Mouse (Mus musculus): ENCODE measurements around the gene Prkn. TPM values are rescaled to one million over a fixed set of nuclear protein-coding genes. Genes with fewer than 3 reads are reported as not detected.
A peak's percentile ranks its signal among the peaks of the same experiment; 100 is the strongest.

Gene Prkn
- polyA plus RNA-seq, 1 experiment: 0.70 TPM

GRCm38 (mm10) chr17:11570392-11570791 lies 730.2 kb downstream of the Prkn start:
- Histone ChIP-seq H3K4me1 (ENCODE audit: control insufficient read depth, insufficient read depth, low read length) (no peaks in the 10 kb centered on the region), H3K27ac (ENCODE audit: insufficient read depth, low read length) (no peak overlapping the region), H3K4me3 (ENCODE audit: insufficient read depth, low read length) (no peak overlapping the region)
- TF ChIP-seq CTCF (IDR thresholded peaks at IDR 0.05; ENCODE audit: borderline replicate concordance, insufficient read depth, low read length) (no peak), POLR2A (IDR thresholded peaks at IDR 0.05; ENCODE audit: low read depth, low read length) (no peak)

- H3K27ac ChIP-seq (ENCODE audit: insufficient read depth, low read length): no peak overlapping the region
- TF ChIP-seq POLR2A (IDR thresholded peaks at IDR 0.05; ENCODE audit: low read depth, low read length) (no peak), CTCF (IDR thresholded peaks at IDR 0.05; ENCODE audit: borderline replicate concordance, insufficient read depth, low read length) (no peak)
These were observed 733.5 kb downstream of the Prkn start for GRCm38 (mm10) chr17:11573666-11574065.

GRCm38 (mm10) chr17:11585491-11585890 lies 745.3 kb downstream of the Prkn start:
- H3K27ac ChIP-seq (ENCODE audit: insufficient read depth, low read length): no peak overlapping the region
- TF ChIP-seq POLR2A (IDR thresholded peaks at IDR 0.05; ENCODE audit: low read depth, low read length): no peak
- TF ChIP-seq CTCF (IDR thresholded peaks at IDR 0.05; ENCODE audit: borderline replicate concordance, insufficient read depth, low read length): no peak
- no peak overlapping the region for H3K4me3 ChIP-seq (ENCODE audit: insufficient read depth, low read length)
- no peaks in the 10 kb centered on the region for H3K4me1 ChIP-seq (ENCODE audit: control insufficient read depth, insufficient read depth, low read length)

More at GRCm38 (mm10) chr17:11573666-11574065, 733.5 kb downstream of the Prkn start:
- no peaks in the 10 kb centered on the region for H3K4me1 ChIP-seq (ENCODE audit: control insufficient read depth, insufficient read depth, low read length)
- no peak overlapping the region for H3K4me3 ChIP-seq (ENCODE audit: insufficient read depth, low read length)

- H3K27ac ChIP-seq (ENCODE audit: insufficient read depth, low read length): no peak overlapping the region
- H3K4me1 ChIP-seq (ENCODE audit: control insufficient read depth, insufficient read depth, low read length): no peaks in the 10 kb centered on the region
- TF ChIP-seq POLR2A (IDR thresholded peaks at IDR 0.05; ENCODE audit: low read depth, low read length) (no peak), CTCF (IDR thresholded peaks at IDR 0.05; ENCODE audit: borderline replicate concordance, insufficient read depth, low read length) (no peak)
- H3K4me3 ChIP-seq (ENCODE audit: insufficient read depth, low read length): no peak overlapping the region
These were observed 767.7 kb downstream of the Prkn start for GRCm38 (mm10) chr17:11607931-11608330.

- Histone ChIP-seq H3K27ac (ENCODE audit: insufficient read depth, low read length) (no peak overlapping the region), H3K4me1 (ENCODE audit: control insufficient read depth, insufficient read depth, low read length) (no peaks in the 10 kb centered on the region), H3K4me3 (ENCODE audit: insufficient read depth, low read length) (no peak overlapping the region)
- peak; percentile 76 for TF ChIP-seq CTCF (IDR thresholded peaks at IDR 0.05; ENCODE audit: borderline replicate concordance, insufficient read depth, low read length)
- TF ChIP-seq POLR2A (IDR thresholded peaks at IDR 0.05; ENCODE audit: low read depth, low read length): no peak
These were observed 771.3 kb downstream of the Prkn start for GRCm38 (mm10) chr17:11611459-11611858.

GRCm38 (mm10) chr17:11612801-11613531 lies 772.8 kb downstream of the Prkn start:
- Histone ChIP-seq H3K4me1 (ENCODE audit: control insufficient read depth, insufficient read depth, low read length) (no peaks in the 10 kb centered on the region), H3K27ac (ENCODE audit: insufficient read depth, low read length) (no peak overlapping the region), H3K4me3 (ENCODE audit: insufficient read depth, low read length) (no peak overlapping the region)
- TF ChIP-seq POLR2A (IDR thresholded peaks at IDR 0.05; ENCODE audit: low read depth, low read length): no peak
- no peak for TF ChIP-seq CTCF (IDR thresholded peaks at IDR 0.05; ENCODE audit: borderline replicate concordance, insufficient read depth, low read length)

- Histone ChIP-seq H3K4me3 (ENCODE audit: insufficient read depth, low read length) (no peak overlapping the region), H3K27ac (ENCODE audit: insufficient read depth, low read length) (no peak overlapping the region), H3K4me1 (ENCODE audit: control insufficient read depth, insufficient read depth, low read length) (peaks cover 2% of the 10 kb centered on the region; the same call in 1 of the 2 replicates)
- TF ChIP-seq CTCF (IDR thresholded peaks at IDR 0.05; ENCODE audit: borderline replicate concordance, insufficient read depth, low read length) (no peak), POLR2A (IDR thresholded peaks at IDR 0.05; ENCODE audit: low read depth, low read length) (no peak)
These were observed 777.4 kb downstream of the Prkn start for GRCm38 (mm10) chr17:11617552-11617951.

GRCm38 (mm10) chr17:11618886-11619590 lies 778.9 kb downstream of the Prkn start:
- no peak overlapping the region for H3K27ac ChIP-seq (ENCODE audit: insufficient read depth, low read length)
- no peak for TF ChIP-seq CTCF (IDR thresholded peaks at IDR 0.05; ENCODE audit: borderline replicate concordance, insufficient read depth, low read length)
- no peak for TF ChIP-seq POLR2A (IDR thresholded peaks at IDR 0.05; ENCODE audit: low read depth, low read length)
- H3K4me3 ChIP-seq (ENCODE audit: insufficient read depth, low read length): no peak overlapping the region
- peaks cover 2% of the 10 kb centered on the region; the same call in 1 of the 2 replicates for H3K4me1 ChIP-seq (ENCODE audit: control insufficient read depth, insufficient read depth, low read length)

- Histone ChIP-seq H3K4me1 (ENCODE audit: control insufficient read depth, insufficient read depth, low read length) (peaks cover 2% of the 10 kb centered on the region; the same call in 1 of the 2 replicates), H3K4me3 (ENCODE audit: insufficient read depth, low read length) (no peak overlapping the region), H3K27ac (ENCODE audit: insufficient read depth, low read length) (no peak overlapping the region)
- TF ChIP-seq POLR2A (IDR thresholded peaks at IDR 0.05; ENCODE audit: low read depth, low read length) (no peak), CTCF (IDR thresholded peaks at IDR 0.05; ENCODE audit: borderline replicate concordance, insufficient read depth, low read length) (no peak)
These were observed 780.6 kb downstream of the Prkn start for GRCm38 (mm10) chr17:11620770-11621169.

GRCm38 (mm10) chr17:11621492-11621891 lies 781.3 kb downstream of the Prkn start:
- H3K27ac ChIP-seq (ENCODE audit: insufficient read depth, low read length): no peak overlapping the region
- TF ChIP-seq CTCF (IDR thresholded peaks at IDR 0.05; ENCODE audit: borderline replicate concordance, insufficient read depth, low read length) (no peak), POLR2A (IDR thresholded peaks at IDR 0.05; ENCODE audit: low read depth, low read length) (no peak)

More at GRCm38 (mm10) chr17:11621492-11621891, 781.3 kb downstream of the Prkn start:
- Histone ChIP-seq H3K4me1 (ENCODE audit: control insufficient read depth, insufficient read depth, low read length) (peaks cover 2% of the 10 kb centered on the region; the same call in 1 of the 2 replicates), H3K4me3 (ENCODE audit: insufficient read depth, low read length) (no peak overlapping the region)
